Mouse (Mus musculus): ENCODE measurements around the gene Loxl1.
A peak's percentile ranks its signal among the peaks of the same experiment; 100 is the strongest.

The Loxl1 gene

DNA sequence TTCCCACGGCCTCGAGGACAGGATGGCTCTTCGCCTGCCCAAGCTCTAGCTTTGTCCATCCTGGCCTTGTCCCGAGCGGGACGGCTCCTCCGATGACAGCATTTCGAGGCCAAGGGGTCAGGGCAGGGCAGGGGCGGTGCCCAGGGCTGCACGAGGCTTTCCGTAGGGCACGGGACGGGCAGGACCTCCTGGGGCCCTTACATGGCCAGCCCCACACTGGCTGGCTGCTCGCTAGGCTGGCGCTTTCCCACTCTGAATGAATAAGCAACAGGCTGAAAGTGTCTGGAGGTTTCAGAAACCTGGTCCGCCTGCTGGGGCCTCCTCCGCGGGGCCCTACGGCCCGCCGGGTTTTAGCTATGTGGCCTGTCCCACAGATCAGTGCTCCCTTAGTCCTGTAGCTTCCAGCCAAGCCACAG is at the start of gene Loxl1:
Gene Loxl1, minus strand, starts transcription at position 243 of the 416 bp plus-strand sequence.
- DNase-seq = peak; percentile 26

DNA sequence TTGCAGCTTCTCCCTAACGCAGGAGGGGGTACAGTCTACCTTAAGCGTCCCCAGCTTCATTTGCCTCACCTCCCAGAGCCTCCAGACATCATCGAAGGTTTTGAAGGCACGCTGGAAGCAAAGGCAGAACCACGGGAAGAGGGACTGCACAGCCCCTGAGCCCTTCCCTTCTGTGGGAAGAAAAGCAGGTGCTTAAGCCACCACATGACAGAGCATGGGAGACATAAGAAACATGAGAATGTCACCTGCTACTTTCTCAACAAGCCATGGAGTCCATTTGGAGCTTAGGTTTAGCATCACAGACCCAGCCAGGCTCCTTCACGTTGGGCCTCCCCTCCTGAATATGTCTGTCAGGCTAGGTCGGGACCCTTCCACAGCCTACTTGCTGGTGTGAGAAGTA is 49.0 kb upstream of the Loxl1 start:
- no peak for DNase-seq

DNA sequence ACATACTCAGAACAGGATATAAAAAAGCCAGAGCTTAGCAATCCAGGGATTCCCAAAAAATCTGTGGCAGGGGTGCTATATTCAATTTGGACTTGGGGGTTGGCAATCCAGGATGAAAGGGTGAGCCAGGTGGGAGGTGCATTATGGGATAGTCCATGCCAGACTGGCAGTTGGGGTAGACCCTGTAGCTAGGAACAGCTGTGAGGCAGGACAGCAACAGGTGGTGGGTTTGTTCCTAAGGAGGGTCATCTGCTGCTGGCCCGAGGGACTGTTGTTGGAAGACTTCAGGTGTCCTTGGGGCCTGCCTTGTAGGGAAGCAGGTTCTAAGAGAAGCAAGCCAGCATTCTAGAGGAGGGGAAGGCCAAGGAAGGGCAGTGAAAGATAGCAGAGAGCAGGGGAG is 48.4 kb upstream of the Loxl1 start:
- DNase-seq = no peak

DNA sequence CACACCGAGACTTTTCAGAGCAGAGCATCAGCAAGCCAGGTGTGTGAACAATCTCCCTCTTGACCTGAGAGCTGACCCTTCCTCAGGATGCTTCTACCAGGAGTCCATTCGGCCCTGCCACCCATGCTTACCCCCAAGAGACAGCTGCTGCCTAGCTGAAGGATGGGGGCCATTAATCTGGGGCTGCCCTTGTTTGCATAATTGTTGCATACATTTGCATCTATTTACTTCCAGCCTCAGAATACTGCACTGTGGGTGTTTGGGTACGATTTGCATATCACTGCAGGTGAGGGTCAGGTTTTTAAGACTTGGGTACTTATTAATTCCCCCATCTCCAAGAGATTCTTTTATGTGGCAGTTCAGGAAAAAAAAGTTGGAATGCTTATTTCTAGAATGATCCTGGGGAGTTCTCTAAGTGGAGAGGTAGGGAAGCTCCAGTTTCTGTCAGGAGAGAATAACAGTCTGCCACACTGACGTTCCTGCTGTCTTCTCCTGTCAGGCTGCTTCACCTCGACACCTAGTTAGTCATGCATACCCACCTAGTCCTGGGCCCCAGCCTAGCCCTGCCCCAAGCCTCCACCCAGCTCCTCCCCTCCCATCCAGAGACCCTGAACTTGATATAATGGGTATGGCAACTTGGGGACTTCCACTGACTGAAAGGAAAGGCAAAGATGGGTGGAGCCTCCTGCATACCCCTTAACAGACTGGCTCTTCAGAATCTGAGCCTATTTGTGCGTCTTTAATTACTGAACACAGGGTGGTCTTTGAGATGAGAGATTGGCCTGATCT is 42.5 kb upstream of the Loxl1 start:
- DNase-seq = no peak

DNA sequence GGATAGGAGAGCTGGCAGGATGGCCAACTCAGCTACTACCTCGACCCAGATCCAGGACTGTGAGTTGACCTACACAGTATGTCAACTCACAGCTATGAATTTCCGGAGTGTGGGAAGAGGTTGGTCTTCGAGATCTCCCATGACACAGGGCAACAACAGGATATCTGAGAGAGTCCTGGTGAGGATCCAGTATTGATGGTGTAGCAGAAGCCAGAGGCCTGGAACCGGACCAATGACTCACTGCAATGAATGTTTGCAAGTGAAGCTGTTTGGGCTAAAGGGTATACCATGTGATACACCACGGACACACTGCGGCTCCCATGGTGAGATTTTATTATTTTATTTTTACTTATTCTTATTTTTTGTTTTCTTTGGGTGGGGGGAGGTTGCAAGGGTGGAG is 41.7 kb upstream of the Loxl1 start:
- no peak for DNase-seq

DNA sequence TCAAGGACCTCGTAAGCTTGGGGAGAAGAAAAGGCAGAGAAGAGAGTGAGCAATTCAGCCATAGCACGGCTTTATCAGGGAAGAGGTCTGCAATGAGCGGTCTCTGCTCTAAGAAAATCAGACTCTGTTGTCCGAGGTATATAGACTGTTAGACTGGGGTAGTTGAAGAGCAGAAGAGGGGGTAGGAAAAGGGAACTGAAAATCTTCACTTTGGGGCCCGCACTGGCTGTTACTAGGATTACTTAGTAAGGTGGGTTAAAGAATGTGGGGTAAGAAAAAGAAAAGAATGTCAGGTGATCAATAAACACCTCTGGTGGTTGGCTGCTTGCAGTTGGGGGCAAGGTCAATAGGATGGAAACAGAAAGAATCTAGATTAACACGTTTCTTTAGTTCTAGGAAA is 40.2 kb upstream of the Loxl1 start:
- no peak for DNase-seq

DNA sequence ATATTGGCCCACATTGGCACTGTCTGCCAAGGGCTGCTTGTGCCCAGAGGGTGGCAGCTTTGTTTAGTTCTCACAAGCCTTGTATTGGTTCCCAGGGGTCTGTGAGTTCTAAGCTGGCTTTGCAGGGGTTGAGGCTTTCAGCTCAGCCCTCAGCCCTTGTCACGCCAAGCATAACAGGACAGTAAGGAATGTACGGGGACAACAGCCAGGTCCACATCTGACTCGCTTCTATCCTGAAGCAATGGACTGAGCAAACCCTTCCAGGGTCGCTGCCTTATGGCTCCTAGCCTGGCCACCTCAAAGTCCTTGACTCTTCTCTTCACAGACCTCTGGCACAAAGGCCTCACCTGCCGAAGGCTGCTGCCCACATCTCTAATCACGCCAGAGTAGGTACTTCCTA is 34.8 kb upstream of the Loxl1 start:
- DNase-seq = no peak

DNA sequence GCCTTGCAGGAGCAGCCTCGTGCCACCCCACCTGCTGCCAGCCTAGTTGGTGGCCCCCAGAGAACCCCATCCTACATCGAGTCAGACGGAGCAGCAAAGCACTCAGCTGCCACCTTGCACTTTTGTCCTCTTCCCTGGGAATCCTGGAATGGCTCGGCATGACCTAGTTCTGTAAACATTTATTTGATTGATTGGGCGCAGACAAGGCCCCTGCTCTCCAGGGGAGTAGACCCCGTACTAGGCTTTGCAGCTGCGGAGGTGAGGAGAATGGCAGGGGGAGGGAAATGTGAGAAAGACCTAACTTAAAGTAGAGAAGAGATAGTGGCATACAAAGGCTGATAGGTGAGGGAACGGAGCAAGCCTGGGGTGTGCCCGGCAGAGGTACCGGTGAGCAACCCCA is 33.5 kb upstream of the Loxl1 start:
- no peak for DNase-seq

DNA sequence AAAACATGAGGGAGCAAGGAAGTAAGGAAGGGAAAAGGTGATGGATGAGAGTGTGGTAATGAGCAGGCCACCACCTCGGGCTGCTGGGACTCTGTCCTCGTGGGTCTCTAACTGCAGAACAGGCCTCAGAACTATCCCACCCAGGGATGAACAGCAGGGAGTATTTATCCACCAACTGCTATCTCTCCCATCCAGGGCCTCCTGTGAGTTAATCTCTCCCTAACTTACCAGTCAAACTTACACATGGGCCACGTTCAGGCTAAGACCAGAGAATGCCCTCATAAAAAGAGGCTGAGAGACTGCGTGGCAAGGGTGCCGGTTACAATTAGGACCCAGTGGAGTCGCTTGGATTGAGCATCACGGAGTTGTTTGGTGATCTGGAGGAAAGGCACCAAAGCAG is 33.0 kb upstream of the Loxl1 start:
- DNase-seq = no peak

DNA sequence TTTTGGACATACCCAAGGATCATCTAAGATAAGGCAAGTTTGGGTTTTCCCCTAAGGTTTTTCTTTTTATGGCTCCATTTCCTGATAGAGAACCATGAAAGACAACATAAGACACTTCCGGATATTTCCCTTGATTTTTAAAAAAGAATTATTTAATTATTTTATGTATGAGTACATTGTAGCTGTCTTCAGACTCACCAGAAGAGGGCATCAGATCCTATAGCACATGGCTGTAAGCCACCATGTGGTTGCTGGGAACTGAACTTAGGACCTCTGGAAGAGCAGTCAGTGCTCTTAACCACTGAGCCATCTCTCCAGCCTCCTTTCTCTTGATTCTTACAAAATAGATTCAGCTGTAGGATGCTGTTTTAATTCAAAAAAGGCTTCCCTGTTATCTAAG is 28.8 kb upstream of the Loxl1 start:
- DNase-seq = no peak

DNA sequence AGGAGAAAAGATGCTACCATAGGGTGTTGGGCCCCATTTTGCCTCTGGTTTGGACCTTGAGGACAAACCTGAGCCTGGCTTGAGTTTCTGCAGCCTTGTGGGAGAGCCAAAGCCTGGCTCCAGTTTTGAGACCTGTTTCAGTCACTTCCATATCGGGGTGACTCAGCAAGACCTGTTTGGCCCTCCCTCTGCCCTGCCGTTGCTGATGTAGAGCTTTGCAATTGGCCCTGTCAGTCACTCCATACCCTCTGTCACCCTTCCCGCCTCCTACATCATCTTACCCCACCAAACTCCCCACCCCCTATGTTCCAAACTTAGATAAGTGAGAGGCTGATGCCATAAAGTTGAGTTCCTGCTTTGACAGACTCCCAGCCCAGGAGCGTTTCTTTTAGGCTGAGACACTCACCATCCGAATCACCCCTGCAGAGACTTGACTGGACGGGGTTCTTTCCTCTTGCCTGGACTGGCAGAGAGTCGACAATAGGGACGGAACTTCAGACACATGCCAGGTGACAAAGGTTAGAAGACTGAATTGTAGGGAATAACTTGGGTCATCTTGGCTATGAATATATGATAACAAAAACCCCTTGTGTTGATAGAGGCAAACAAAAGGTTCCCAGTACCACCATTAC is 23.8 kb upstream of the Loxl1 start:
- DNase-seq = no peak

DNA sequence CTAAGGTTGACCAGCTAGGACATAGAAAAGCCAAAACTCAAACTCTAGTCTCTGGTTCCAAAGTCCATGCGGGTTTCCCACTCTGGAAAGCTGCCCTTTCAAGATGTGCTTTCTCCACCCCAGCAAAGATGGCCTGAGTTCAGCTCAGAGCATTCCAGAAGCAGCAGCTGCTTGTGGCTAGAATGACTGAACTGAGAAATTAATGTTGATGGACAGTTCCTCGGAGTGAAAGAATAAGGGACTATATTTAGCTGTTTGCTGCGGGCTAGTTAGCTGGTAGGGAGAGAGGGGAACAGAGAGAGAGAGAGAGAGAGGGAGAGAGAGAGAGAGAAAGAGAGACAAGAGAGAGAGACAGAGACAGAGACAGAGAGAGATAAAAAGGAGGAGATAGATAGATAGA is 18.3 kb upstream of the Loxl1 start:
- DNase-seq = no peak

DNA sequence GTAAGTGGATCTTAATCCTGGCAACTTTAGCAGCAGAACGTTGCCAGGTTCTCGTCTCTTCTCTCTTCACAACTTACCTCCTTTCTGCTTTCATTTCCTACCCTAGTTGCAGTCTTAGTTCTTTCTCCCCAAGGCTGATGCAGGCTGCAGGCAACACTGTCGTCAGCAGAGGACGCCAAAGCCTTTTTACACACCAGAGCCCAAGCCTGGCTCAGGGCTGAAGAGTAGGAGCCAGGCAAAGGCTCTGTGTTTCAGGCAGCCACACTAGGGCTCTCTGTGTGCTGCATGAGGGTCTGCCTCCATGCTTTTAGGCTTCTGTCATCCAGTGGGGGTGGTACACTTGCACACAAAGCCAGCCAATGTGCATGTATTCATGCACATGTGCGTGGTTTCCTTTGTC is 17.3 kb upstream of the Loxl1 start:
- peak; percentile 75 for DNase-seq

DNA sequence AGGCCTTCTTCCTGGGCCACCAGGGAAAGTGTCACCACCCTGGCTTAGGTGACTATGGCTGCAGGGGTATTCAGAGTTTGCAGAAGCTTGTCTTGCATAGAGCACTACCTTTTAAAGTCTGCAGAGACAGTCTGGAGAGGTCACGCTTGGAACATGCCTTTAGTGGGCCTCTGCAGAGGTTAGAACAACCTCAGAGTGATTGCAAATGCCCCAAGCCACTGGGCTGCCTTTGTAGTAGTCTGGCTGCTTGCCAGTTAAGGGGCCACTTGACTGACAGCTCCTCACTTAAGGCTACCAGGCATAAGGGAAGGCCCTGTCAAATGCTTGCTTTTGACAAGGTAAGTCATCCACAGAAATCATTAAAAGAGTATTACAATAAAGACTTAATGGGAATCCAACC is 14.4 kb upstream of the Loxl1 start:
- DNase-seq = no peak

DNA sequence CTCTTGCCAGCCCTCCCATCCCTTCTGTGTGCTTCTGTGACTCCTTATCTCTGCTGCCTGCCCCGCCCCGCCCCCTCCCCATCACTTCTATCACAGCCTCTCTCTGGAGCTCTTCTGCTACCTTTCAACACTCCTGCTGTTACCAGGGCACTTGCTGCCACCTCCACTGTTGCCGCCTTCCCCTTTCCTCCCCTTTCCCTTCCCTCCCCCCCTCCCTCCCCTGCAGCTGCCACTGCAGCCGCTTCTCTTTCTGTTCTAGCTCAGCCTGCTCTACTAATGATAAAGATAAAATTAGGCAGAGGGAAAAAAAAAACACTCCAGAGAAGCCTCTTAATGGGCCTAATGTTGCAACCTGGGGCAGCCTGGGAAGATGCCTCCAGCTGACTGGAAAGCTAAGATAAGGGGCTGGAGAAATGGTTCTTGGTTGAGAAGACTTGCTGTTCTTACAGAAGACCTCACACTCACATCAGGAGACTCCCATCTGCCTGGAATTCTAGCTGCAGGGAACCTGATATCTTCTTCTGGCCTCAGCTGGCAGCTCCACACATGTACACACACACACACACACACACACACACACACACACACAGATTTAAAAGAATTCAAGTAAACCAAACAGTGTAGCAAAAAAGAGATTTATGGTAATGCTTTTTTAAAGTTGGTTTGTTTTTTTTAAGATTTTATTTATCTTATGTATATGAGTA is 13.6 kb upstream of the Loxl1 start:
- DNase-seq = no peak

DNA sequence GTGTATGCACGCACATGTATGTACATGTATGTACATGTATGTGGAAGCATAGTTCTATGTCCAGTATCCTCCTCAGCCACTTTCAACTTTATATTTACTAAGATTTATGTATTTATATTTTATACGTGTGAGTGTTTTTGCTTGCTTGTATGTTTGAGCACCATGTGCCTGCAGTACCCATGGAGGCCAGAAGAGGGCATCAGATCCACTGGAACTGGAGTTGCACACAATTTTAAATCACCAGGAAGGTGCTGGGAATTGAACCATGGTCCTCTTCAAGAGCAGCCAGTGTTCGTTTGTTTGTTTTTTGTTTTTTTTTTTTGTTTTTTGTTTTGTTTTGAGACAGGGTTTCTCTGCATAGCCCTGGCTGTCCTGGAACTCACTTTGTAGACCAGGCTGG is 8.7 kb upstream of the Loxl1 start:
- DNase-seq = no peak

DNA sequence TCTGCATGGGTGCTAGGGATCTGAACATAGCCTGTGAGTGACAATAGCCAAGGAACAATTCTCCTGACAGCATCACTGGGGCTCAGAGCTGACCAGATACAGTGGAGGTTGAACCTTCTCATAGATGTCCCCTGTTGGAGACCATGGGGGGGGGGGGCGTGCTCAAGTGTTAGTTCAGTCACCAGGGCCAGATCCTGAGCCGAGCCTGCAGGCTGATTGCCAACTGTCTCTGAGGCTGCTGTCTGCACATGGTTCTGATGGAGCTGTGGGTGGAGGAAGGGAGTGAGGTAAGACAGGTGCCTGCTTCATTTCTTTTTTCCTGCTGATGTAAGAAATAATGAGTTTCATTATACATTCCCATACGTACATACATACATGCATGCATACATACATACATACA is 5.3 kb upstream of the Loxl1 start:
- no peak for DNase-seq

DNA sequence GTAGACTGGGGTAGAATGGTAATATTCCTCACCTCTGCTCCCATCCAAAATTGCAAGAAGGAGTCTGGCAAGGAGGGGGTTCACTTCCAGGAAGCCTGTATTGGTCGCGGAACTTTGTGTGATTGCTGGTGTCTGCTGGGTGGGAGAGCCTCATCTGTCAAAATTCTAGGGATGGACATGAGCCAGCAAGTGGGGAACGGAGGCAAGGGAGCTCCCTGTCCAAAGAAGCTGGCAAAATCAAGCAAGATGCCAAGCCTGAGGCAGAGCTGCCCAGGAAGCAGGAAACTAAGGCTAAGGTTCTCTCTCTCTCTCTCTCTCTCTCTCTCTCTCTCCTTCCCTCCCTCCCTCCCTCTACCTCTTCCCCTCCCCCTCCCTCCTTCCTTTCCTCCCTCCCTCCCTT is 4.4 kb upstream of the Loxl1 start:
- DNase-seq = no peak

DNA sequence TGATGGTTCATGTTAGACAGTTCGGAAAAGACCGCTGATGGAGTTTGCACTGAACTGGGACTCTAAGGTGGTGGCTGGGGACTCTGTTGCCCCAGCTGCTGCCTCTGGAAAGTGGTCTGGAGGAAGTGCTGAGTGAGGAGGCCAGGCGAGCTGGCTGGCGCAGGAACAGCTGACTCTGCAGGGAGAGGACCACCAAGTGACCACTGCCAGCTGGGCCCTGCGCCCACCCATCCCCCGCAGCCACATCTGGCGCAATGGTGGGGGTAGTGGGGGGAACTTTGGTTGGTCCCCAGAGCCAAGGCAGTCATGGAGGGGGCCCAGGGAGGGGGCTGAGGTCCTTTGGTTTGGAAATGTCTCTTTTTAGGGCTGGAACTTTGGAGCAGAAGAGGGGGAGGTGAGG is 3.8 kb upstream of the Loxl1 start:
- DNase-seq = no peak

DNA sequence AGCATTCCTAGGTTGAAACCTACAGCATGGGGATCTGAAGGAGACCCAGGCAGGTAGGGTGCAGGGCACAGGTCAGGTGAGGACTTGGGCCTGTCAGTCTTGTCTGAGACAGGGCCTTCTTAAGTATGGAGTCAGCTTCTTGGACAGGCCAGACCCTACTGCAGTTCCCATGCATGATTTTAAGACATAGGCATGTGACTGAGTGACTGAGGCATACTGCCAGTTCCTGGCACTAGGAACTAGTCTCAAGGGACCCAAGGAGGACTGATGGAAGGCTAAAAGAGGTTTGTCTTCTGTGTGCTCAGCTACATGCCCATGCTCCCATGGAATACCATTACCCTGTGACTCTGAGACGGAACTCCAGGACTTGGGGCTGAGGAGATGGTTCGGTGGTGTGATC is 2.9 kb upstream of the Loxl1 start:
- no peak for DNase-seq

DNA sequence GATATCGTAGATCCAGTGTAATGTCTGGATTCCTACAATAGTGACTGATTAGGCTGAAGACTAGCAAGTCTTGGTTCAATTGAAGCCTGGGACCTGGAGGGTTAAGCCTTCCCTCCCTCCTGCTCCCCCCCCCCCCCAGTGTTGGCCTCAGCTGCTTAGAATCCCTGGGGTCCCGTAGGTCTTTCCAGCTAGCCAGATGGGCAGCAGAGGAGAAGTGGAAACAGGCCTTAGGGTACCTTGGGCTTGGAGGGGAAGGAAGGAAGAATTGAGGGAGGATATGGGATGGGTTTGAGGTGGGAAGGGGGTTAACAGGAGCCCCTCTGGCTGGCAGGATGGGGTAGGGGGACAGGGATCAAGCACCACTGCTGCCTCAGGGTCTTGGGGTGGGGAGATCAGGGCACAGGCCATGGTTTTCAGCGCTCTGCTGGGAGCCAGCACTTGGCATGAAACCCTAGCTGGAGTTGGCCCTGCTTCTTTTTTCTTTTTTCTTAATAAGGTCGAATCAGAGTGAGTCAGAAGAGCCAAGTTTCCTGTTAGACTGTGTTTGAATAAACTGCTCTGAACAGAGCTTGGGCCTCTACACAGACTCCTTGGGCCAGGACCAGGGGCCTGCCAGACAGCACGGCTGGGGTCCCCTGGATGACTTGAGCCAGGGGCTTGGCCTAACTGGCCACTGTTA is 1.8 kb upstream of the Loxl1 start:
- DNase-seq = no peak

DNA sequence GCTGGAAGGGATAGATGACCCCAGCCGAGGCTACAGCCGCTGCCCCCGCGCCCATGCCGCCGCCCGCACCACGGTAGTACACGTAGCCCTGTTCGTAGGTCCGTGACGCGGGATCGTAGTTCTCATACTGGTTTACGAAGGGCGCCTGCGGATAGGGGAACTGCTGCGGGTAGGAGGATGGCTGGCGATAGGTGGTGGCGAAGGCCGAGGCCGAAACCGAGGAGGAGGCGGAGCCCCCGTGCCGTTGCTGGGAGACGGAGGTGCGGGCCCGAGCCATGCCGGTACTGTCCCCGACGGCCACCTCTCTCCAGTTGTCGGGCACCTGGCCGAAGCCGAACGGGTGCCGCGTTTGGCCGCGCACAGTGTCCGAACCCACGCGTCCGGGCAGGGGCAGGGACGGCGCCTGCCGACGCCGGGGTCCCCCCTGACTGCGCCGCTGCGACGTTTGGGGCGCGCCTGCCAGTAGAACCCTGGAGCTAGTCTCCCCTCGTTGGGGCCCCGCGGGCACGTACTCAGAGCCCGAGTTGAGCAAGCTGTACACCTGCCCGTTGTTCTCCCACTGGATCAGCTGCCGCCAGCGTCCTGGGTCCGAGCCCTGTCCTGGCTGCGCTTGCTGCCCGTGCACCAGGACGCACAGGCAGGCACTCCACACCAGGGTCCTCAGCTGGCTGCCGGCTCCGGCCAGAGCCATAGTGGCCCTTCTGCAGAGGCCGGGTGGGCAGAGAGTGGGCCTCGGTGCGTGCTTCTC is 616 bp downstream of the Loxl1 start:
- DNase-seq = peak; percentile 37

All from right cerebral cortex, postnatal 4 days (tissue).